Mouse (Mus musculus) embryonic facial prominence, embryonic 14.5 days (tissue): ENCODE results near the gene Adamts16. TPM values are rescaled to one million over a fixed set of nuclear protein-coding genes. Genes with fewer than 3 reads are reported as not detected.
"Not testable (repeated sequence)": the region's sequence is repeated elsewhere in the genome, so short reads cannot be mapped to it uniquely, and the experiment has no call there.

Experiments
- ATAC-seq: fragments of 200-750 bp; cut with Nextera tagmentation; 2 replicates; pipeline ENCODE4 v1.8.0; 2017; ENCODE audit warnings: low read depth, moderate number of reproducible peaks, moderate TSS enrichment
- DNase-seq: peaks from one replicate; pipeline ENCODE4 v3.0.0-alpha.2; 2015; ENCODE audit warnings: low spot score
- H3K27ac ChIP-seq: fragments of 300-500 bp; sonication (generic); replicated peaks from 2 replicates; pipeline ENCODE4 v1.5.1; 2014; ENCODE audit warnings: low read depth, mild to moderate bottlenecking, low read length, moderate library complexity
- H3K27me3 ChIP-seq: fragments of 300-500 bp; sonication (generic); replicated peaks from 2 replicates; pipeline ENCODE4 v1.6.1; 2014; ENCODE audit warnings: low read length; ENCODE audit not compliant: control insufficient read depth, insufficient read depth
- H3K36me3 ChIP-seq: fragments of 300-500 bp; sonication (generic); 2 replicates; pipeline ENCODE4 v1.6.1; 2014; ENCODE audit warnings: low read length, mixed read lengths; ENCODE audit not compliant: control insufficient read depth, insufficient read depth
- H3K4me1 ChIP-seq: fragments of 300-500 bp; sonication (generic); 2 replicates; pipeline ENCODE4 v1.6.1; 2014; ENCODE audit warnings: antibody characterized with exemption, low read length; ENCODE audit not compliant: control insufficient read depth, insufficient read depth
- H3K4me2 ChIP-seq: fragments of 300-500 bp; sonication (generic); 2 replicates; pipeline ENCODE4 v1.6.1; 2014; ENCODE audit warnings: low read depth, mild to moderate bottlenecking, low read length, moderate library complexity, mixed read lengths
- H3K4me3 ChIP-seq: fragments of 300-500 bp; sonication (generic); 2 replicates; pipeline ENCODE4 v1.5.1; 2014; ENCODE audit warnings: low read depth, mild to moderate bottlenecking, low read length
- H3K9ac ChIP-seq: fragments of 300-500 bp; sonication (generic); 2 replicates; pipeline ENCODE4 v1.6.1; 2014; ENCODE audit warnings: low read depth, mild to moderate bottlenecking, low read length, moderate library complexity, mixed read lengths
- H3K9me3 ChIP-seq: fragments of 300-500 bp; sonication (generic); 2 replicates; pipeline ENCODE4 v1.6.1; 2016; ENCODE audit warnings: low read length; ENCODE audit not compliant: control insufficient read depth
- WGBS: fragments of 180-500 bp; shearing (Covaris S2); extraction: QIAGEN DNeasy Blood & Tissue Kit; methylation state at CpG from one replicate; pipeline ENCODE4 v1.1.7; 2014; 5-methylcytosine and 5-hydroxymethylcytosine counted together
- polyA plus RNA-seq: library from polyadenylated mRNA; unstranded; fragments of >200 nt; fragmentation: Nextera tagmentation; extraction: Ambion mirVana; gene quantifications from 2 replicates; pipeline ENCODE4 v1.2.1, GENCODE M21; 2014

Gene Adamts16
- polyA plus RNA-seq, 1 experiment from 2014 or later = 1.9 TPM

DNA sequence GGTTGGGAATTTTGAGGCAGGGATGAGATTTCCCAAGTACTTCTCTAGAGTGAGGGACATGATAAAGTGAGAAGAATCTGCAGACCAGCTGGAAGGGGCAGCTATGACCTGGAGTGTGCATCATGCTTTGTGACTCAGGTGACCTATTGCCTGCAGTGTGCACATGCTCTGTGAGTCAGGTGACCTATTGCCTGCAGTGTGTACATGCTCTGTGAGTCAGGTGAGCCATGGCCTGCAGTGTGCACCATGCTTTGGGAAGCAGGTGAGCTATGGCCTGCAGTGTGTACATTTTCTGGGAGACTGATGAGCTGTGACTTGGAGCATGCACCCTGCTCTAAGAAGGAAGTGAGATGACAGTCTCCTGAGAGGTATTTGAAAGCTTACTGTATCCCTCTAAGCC is 33.1 kb upstream of the Adamts16 start:
- Histone ChIP-seq H3K4me3 (no peak overlapping the region), H3K36me3 (no peaks in the 10 kb centered on the region), H3K9ac (no peak overlapping the region), H3K27ac (no peak overlapping the region), H3K27me3 (no peaks in the 10 kb centered on the region), H3K9me3 (no peaks in the 10 kb centered on the region), H3K4me2 (no peak overlapping the region), H3K4me1 (0 out of 2 replicates have a peak, but pooled peaks cover 3% of the 10 kb centered on the region)
- no peak for ATAC-seq
- no peak for DNase-seq

DNA sequence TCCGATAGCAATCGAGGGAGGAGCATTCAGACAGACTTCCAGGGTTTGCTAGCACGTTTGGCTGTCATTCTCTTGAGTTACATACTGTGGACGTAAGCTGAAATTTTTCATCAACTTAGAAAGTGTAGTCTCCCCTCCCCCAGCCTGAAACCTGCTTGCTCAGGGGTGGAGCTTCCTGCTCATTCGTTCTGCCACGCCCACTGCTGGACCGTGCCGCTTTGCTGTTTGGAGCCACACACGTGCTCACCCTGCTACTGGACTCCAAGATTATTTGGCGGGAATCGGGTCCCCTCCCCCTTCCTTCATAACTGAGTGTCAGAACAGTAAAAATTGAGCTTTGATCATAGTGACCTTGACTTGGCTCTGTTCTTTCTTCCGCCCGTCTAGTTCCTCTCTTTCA is 32.2 kb upstream of the Adamts16 start:
- H3K4me2 ChIP-seq, ATAC-seq, DNase-seq, H3K9me3 ChIP-seq, H3K9ac ChIP-seq, H3K27ac ChIP-seq, H3K4me3 ChIP-seq, H3K27me3 ChIP-seq, H3K4me1 ChIP-seq, H3K36me3 ChIP-seq: not testable (repeated sequence)
- 58% methylated on average over 13 of the region's 13 CpGs for WGBS

DNA sequence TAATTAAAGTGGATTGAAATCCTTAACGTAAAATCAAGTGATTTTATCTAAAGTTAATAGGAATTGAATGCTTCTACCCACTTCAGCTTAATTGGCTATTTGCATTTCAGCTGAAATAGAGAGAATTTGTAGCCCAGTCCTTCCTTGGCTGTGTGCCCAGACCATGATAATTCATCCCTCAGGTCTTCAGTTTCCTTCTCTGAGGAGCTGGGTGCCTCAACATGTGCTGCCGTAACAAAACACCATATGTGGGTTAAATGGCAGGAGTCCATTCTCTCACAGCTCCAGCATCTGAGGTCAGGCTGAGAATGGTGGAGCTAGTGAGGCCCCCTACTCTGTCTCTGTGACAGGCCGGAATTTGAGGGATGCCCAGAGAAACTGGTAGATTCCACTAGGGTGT is 29.4 kb upstream of the Adamts16 start:
- DNase-seq = peak; percentile 79
- no peak overlapping the region for H3K27ac ChIP-seq
- no peaks in the 10 kb centered on the region for H3K27me3 ChIP-seq
- no peak overlapping the region for H3K4me2 ChIP-seq
- WGBS = 53% methylated on average over 3 of the region's 3 CpGs
- H3K36me3 ChIP-seq = no peaks in the 10 kb centered on the region
- no peaks in the 10 kb centered on the region for H3K9me3 ChIP-seq
- no peak overlapping the region for H3K4me3 ChIP-seq
- 0 out of 2 replicates have a peak, but pooled peaks cover 3% of the 10 kb centered on the region for H3K4me1 ChIP-seq
- ATAC-seq = peak; percentile 33; the same call in 1 of the 2 replicates
- no peak overlapping the region for H3K9ac ChIP-seq

DNA sequence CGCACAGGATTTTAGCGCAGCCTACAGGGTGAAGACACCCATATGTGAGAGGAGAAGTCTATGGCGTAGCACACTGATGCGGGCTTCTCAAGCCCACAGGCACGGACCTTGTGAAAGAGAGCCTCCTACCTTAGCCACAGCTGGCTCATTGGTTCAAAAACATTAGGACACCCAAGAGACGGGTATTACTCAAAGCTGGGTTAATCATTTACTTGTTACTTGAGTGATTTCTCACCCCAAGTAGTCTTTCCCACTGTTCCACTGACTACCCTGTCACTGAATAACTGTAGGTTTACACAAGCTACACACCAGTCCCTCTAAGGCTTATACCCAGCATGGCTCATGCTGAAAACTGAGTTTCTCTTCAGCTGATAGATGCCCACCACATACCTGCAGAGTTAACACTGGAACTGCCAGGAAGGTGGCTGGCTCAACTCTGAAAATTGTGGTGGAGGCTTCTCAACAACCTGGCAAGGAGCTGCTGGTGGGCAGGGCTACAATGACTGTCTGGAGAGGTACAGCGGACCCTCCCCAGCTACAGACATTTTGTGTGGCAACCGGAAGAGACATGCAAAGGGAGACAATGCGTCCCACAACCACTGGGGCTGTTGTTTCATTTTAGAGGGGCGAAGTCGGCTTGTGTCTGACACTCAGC is 25.5 kb upstream of the Adamts16 start:
- 0 out of 2 replicates have a peak, but pooled peaks cover 3% of the 10 kb centered on the region for H3K4me1 ChIP-seq
- H3K27me3 ChIP-seq = no peaks in the 10 kb centered on the region
- no peak overlapping the region for H3K4me3 ChIP-seq
- DNase-seq (no peak), ATAC-seq (no peak)
- H3K27ac ChIP-seq = no peak overlapping the region
- H3K9ac ChIP-seq = no peak overlapping the region
- no peaks in the 10 kb centered on the region for H3K36me3 ChIP-seq
- no peak overlapping the region for H3K4me2 ChIP-seq
- WGBS = 92% methylated on average over 11 of the region's 11 CpGs
- no peaks in the 10 kb centered on the region for H3K9me3 ChIP-seq

DNA sequence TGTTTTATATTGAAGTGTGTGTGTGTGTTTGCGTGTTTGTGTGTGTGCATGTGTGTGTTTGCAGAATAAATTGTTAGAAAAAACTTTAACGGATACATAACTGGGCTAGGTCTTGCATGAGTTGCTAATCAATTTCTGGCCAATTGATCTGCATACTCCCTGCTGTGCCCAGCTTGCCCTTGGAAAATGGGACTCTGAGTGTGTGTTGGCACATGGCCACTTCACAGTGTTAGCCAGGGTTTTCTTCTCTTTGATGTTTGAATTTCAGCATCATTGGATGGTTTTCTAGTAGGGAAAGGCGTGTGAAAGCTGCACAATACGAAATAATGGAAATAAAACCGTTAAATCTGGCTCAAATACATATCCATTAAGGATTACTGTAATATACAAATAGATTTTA is 24.3 kb upstream of the Adamts16 start:
- DNase-seq (no peak), ATAC-seq (no peak)
- 80% methylated on average over 5 of the region's 5 CpGs for WGBS

DNA sequence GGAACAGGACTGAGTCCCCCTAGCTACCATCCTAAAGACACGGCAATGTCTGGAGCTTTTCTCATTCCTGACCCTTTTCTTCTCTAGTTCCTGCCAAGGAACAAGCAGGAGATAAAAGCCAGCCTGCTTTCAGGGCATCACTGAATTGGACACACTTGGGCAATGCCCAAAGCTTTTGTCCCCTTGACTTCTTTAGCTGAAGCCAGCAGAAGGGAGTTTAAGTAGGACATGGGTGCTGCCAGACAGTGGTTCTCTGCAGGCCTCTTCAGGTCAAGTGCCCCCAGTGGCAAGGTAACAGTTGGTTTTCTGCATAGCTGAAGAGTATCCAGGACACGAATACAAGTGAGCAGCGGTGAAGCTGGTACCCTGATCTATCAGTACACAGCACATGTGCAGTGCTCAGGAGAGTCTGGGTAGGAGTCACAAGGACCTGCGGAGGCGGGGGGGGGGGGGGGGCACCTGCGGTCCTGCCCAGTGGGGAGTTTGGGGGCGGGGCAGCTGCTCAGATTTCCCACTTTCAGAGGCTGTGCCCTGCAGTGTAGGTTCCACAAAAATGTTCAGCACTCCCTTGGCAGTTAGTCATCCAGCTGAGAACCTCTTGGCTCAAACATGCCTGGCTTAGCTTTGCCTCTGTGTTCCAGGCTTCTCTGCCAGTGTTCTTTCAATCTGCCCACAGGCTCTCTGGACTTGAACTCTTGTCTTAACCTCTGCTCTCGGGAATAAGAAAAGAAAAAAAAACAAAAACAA is 20.7 kb upstream of the Adamts16 start:
- WGBS = 73% methylated on average over 4 of the region's 8 CpGs

More for the DNA sequence above, 24.3 kb upstream of the Adamts16 start:
- Histone ChIP-seq H3K36me3 (no peaks in the 10 kb centered on the region), H3K4me3 (no peak overlapping the region), H3K27ac (no peak overlapping the region), H3K27me3 (no peaks in the 10 kb centered on the region), H3K9ac (no peak overlapping the region), H3K9me3 (no peaks in the 10 kb centered on the region), H3K4me1 (no peaks in the 10 kb centered on the region), H3K4me2 (no peak overlapping the region)

DNA sequence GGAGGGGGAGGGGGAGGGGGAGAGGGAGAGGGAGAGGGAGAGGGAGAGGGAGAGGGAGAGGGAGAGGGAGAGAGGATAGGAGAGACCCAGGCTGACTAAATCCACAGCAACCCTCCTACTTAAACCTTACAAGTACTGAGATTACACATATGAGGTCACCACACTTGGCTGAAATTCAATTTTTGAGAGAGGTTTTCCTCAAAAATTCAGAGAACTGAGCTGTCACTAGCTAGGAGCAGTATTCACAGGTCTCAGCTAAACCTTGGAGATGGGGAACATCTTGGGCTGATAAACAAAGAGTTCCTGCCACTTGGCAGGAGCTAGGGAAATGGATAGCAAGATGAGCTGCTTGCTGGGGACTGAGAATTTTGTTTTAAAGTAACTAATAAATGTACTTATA is 12.0 kb upstream of the Adamts16 start:
- Histone ChIP-seq H3K27ac (no peak overlapping the region), H3K4me1 (no peaks in the 10 kb centered on the region), H3K36me3 (no peaks in the 10 kb centered on the region), H3K4me2 (no peak overlapping the region), H3K9me3 (no peaks in the 10 kb centered on the region), H3K27me3 (no peaks in the 10 kb centered on the region; the same call in 1 of the 2 replicates), H3K9ac (no peak overlapping the region), H3K4me3 (no peak overlapping the region)
- ATAC-seq (no peak), DNase-seq (peak; percentile 27)

More for the DNA sequence above, 20.7 kb upstream of the Adamts16 start:
- Histone ChIP-seq H3K4me2 (no peak overlapping the region), H3K27ac (no peak overlapping the region), H3K4me3 (no peak overlapping the region), H3K4me1 (no peaks in the 10 kb centered on the region), H3K9ac (no peak overlapping the region), H3K9me3 (no peaks in the 10 kb centered on the region), H3K36me3 (no peaks in the 10 kb centered on the region), H3K27me3 (no peaks in the 10 kb centered on the region)
- ATAC-seq (no peak; the same call in 1 of the 2 replicates), DNase-seq (no peak)

DNA sequence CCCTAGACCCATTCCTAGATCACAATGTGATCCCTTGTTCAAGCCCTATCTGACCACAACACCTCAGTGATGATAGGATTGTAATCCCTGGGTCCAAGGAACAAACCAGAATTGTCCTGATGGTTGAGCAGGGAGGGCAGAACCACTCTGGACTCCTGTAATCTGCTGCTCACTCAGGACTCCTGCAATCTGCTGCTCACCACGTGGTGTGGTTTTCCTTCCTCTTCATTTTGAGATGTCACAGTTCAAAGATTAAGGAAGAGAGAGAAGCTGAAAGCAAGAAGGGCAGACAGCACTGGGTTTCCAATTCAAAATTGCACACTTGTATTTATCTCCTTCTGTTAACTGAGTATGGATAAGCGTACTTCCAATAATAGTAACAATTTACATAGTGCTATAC is 5.3 kb upstream of the Adamts16 start:
- Histone ChIP-seq H3K9ac (no peak overlapping the region), H3K9me3 (no peaks in the 10 kb centered on the region), H3K27ac (no peak overlapping the region), H3K4me1 (no peaks in the 10 kb centered on the region), H3K27me3 (peaks cover 12% of the 10 kb centered on the region), H3K36me3 (no peaks in the 10 kb centered on the region), H3K4me3 (no peak overlapping the region), H3K4me2 (no peak overlapping the region)
- ATAC-seq (no peak), DNase-seq (no peak)
- WGBS = 72% methylated on average over 2 of the region's 2 CpGs

DNA sequence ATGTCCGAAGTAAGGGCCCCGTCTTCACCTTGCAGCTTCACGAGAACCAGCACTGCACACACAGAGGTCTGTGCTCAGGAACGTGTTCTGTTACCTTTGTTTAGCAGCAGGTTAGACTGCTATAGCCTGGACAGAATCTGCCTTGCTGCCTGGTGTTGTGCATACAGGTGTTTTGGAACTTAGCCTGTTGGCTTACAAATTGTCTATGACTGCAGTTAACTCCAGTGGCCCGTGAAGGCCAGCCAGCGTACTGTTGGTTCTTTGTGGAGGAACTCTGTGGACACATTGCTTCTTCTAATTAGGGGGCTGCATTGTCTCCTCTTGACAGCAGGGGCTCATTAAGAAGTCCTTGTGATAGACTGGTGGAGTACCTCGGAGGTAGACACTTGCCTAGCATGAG is 3.9 kb upstream of the Adamts16 start:
- DNase-seq (no peak), ATAC-seq (no peak)
- Histone ChIP-seq H3K4me3 (no peak overlapping the region), H3K9ac (no peak overlapping the region), H3K4me2 (no peak overlapping the region), H3K36me3 (no peaks in the 10 kb centered on the region), H3K27me3 (peaks cover 26% of the 10 kb centered on the region), H3K9me3 (no peaks in the 10 kb centered on the region), H3K4me1 (no peaks in the 10 kb centered on the region), H3K27ac (no peak overlapping the region)
- 82% methylated on average over 7 of the region's 7 CpGs for WGBS
